Mouse (Mus musculus) lung, adult 10 weeks (tissue): ENCODE results near the gene Upb1. TPM values are rescaled to one million over a fixed set of nuclear protein-coding genes. Genes with fewer than 3 reads are reported as not detected.

Experiments
- polyA plus RNA-seq: library from polyadenylated mRNA; stranded (reverse); fragments of 350-450 nt; fragmentation: Illumina TruSeq; extraction: RNeasy Lipid Tissue Mini Kit (QIAGEN cat#74804); gene quantifications from one replicate; pipeline ENCODE4 v1.2.3, GENCODE M21; 2014; ENCODE audit warnings: low read depth, low replicate concordance; ENCODE audit not compliant: insufficient read depth

The Upb1 gene
- 0.68 TPM for polyA plus RNA-seq

DNA sequence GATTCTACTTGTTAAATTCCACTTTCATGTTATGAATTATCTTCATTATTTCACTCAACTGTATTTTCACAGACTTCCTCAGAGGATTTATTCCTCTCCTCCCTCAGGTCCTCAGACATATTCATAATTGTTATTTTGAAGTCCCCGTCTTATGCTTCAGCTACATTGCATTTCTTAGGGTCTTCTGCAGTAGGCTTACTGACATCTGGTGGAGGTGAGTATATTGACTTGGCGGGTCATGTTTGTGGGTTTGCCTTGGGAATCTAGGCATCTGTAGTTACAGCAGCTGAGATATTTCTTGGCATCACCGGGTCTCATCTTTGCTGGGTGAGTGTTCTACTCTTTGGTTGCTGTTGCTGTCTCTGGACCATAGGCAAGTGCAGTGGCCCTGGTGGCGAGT is at the start of gene Upb1:
Gene Upb1, plus strand, starts transcription at position 158 of the 400 bp plus-strand sequence.

Other genes with a start within 250 kb of the Upb1 start
- gene Specc1l, start 189.0 kb upstream of the Upb1 start, polyA plus RNA-seq, result 36.4 TPM
- 3.3 TPM for gene Adora2a, start 84.2 kb upstream of the Upb1 start, polyA plus RNA-seq
- 68.0 TPM for gene Snrpd3, start 116.4 kb downstream of the Upb1 start, polyA plus RNA-seq
- 14.2 TPM for gene Gucd1, start 116.9 kb downstream of the Upb1 start, polyA plus RNA-seq
- 0.25 TPM for gene Lrrc75b, start 159.2 kb downstream of the Upb1 start, polyA plus RNA-seq
- gene Ggt1, start 160.5 kb downstream of the Upb1 start, polyA plus RNA-seq, result 1.7 TPM
- gene Ggt5, start 188.2 kb downstream of the Upb1 start, polyA plus RNA-seq, result 5.4 TPM
- 4.7 TPM for gene Susd2, start 242.9 kb downstream of the Upb1 start, polyA plus RNA-seq